Mouse (Mus musculus) liver, embryonic 16.5 days (tissue): Measurements from ENCODE around the gene Nr3c2. TPM values are rescaled to one million over a fixed set of nuclear protein-coding genes. Genes with fewer than 3 reads are reported as not detected.

ENCODE experiments used
- ATAC-seq: fragments of 200-750 bp; cut with Nextera tagmentation; 2 replicates; pipeline ENCODE4 v1.8.0; 2017; ENCODE audit warnings: low read depth, mild to moderate bottlenecking, moderate number of reproducible peaks, moderate library complexity
- H3K27ac ChIP-seq: fragments of 300-500 bp; sonication (generic); 2 replicates; pipeline ENCODE4 v1.5.1; 2014; ENCODE audit warnings: mild to moderate bottlenecking, low read length
- H3K27me3 ChIP-seq: fragments of 300-500 bp; sonication (generic); 2 replicates; pipeline ENCODE4 v1.6.1; 2014; ENCODE audit warnings: low read depth, low read length, mixed read lengths; ENCODE audit not compliant: control insufficient read depth, insufficient read depth
- H3K36me3 ChIP-seq: fragments of 300-500 bp; sonication (generic); 2 replicates; pipeline ENCODE4 v1.6.1; 2014; ENCODE audit warnings: mild to moderate bottlenecking; ENCODE audit not compliant: control insufficient read depth, insufficient read depth
- H3K4me1 ChIP-seq: fragments of 300-500 bp; sonication (generic); 2 replicates; pipeline ENCODE4 v1.6.1; 2014; ENCODE audit warnings: low read depth, low read length, mixed read lengths; ENCODE audit not compliant: control insufficient read depth
- H3K4me2 ChIP-seq: fragments of 300-500 bp; sonication (generic); 2 replicates; pipeline ENCODE4 v1.6.1; 2014; ENCODE audit warnings: low read depth, low read length, mixed read lengths
- H3K4me3 ChIP-seq: fragments of 300-500 bp; sonication (generic); 2 replicates; pipeline ENCODE4 v1.5.1; 2014; ENCODE audit warnings: low read depth, mild to moderate bottlenecking, low read length
- H3K9ac ChIP-seq: fragments of 300-500 bp; sonication (generic); 2 replicates; pipeline ENCODE4 v1.6.1; 2014; ENCODE audit warnings: low read depth, low read length
- H3K9me3 ChIP-seq: fragments of 300-500 bp; sonication (generic); replicated peaks from 2 replicates; pipeline ENCODE4 v1.6.1; 2016; ENCODE audit warnings: low read length; ENCODE audit not compliant: control insufficient read depth
- WGBS: fragments of 180-500 bp; shearing (Covaris S2); extraction: QIAGEN DNeasy Blood & Tissue Kit; methylation state at CpG from one replicate; pipeline ENCODE4 v1.1.7; 2014; ENCODE audit not compliant: insufficient replicate concordance; 5-methylcytosine and 5-hydroxymethylcytosine counted together
- polyA plus RNA-seq: library from polyadenylated mRNA; unstranded; fragments of >200 nt; fragmentation: Nextera tagmentation; extraction: Ambion mirVana; gene quantifications from 2 replicates; pipeline ENCODE4 v1.2.1, GENCODE M21; 2015

Gene Nr3c2
- 1.3 and 2.1 TPM in 2 replicates for polyA plus RNA-seq

- Histone ChIP-seq H3K4me2 (peak within 1 kb of the TSS; percentile 72), H3K9ac (peak within 1 kb of the TSS; percentile 47), H3K36me3 (no peaks in the 10 kb centered on the region), H3K4me1 (no peaks in the 10 kb centered on the region), H3K4me3 (peak within 1 kb of the TSS; percentile 63), H3K27ac (no peak within 1 kb of the TSS; the same call in 1 of the 2 replicates), H3K27me3 (peaks cover 44% of the 10 kb centered on the region), H3K9me3 (no peaks in the 10 kb centered on the region)
- under 1% methylated on average over 45 of the region's 47 CpGs for WGBS
- ATAC-seq = no peak
Observed at GRCm38 (mm10) chr8:76899411-76900154, at the start of gene Nr3c2. Gene Nr3c2 (plus strand): TSS chr8:76899442.

- H3K4me3 ChIP-seq = no peak overlapping the region
- ATAC-seq = no peak
- no peaks in the 10 kb centered on the region for H3K9me3 ChIP-seq
- H3K36me3 ChIP-seq = no peaks in the 10 kb centered on the region
- no peak overlapping the region for H3K9ac ChIP-seq
- no peaks in the 10 kb centered on the region for H3K4me1 ChIP-seq
- no peak overlapping the region for H3K4me2 ChIP-seq
- WGBS = 33% methylated on average over 2 of the region's 2 CpGs
- H3K27ac ChIP-seq = no peak overlapping the region
- no peaks in the 10 kb centered on the region for H3K27me3 ChIP-seq
Observed at GRCm38 (mm10) chr8:76858534-76858933, 40.7 kb upstream of the Nr3c2 start.

- no peak for ATAC-seq
- Histone ChIP-seq H3K9me3 (no peaks in the 10 kb centered on the region), H3K9ac (no peak overlapping the region)
Observed at GRCm38 (mm10) chr8:76859709-76860108, 39.5 kb upstream of the Nr3c2 start.

GRCm38 (mm10) chr8:76863066-76863465 is 36.2 kb upstream of the Nr3c2 start:
- no peak overlapping the region for H3K9ac ChIP-seq
- H3K4me1 ChIP-seq = no peaks in the 10 kb centered on the region
- ATAC-seq = no peak
- H3K27me3 ChIP-seq = no peaks in the 10 kb centered on the region
- no peak overlapping the region for H3K27ac ChIP-seq
- H3K4me2 ChIP-seq = no peak overlapping the region
- 69% methylated on average over 1 of the region's 1 CpGs for WGBS
- H3K4me3 ChIP-seq = no peak overlapping the region
- H3K36me3 ChIP-seq = no peaks in the 10 kb centered on the region
- no peaks in the 10 kb centered on the region for H3K9me3 ChIP-seq

More at GRCm38 (mm10) chr8:76859709-76860108, 39.5 kb upstream of the Nr3c2 start:
- Histone ChIP-seq H3K4me3 (no peak overlapping the region), H3K4me1 (no peaks in the 10 kb centered on the region), H3K36me3 (no peaks in the 10 kb centered on the region), H3K27me3 (no peaks in the 10 kb centered on the region), H3K27ac (no peak overlapping the region), H3K4me2 (no peak overlapping the region)

- H3K27ac ChIP-seq = no peak overlapping the region
- no peak overlapping the region for H3K9ac ChIP-seq
- no peak overlapping the region for H3K4me2 ChIP-seq
- no peak for ATAC-seq
- no peak overlapping the region for H3K4me3 ChIP-seq
- no peaks in the 10 kb centered on the region for H3K9me3 ChIP-seq
- H3K4me1 ChIP-seq = no peaks in the 10 kb centered on the region
- H3K36me3 ChIP-seq = no peaks in the 10 kb centered on the region
- 78% methylated on average over 2 of the region's 2 CpGs for WGBS
- H3K27me3 ChIP-seq = no peaks in the 10 kb centered on the region
Observed at GRCm38 (mm10) chr8:76876809-76877208, 22.4 kb upstream of the Nr3c2 start.

GRCm38 (mm10) chr8:76897050-76897449 is 2.2 kb upstream of the Nr3c2 start:
- H3K9ac ChIP-seq = no peak overlapping the region

GRCm38 (mm10) chr8:76898721-76899410 is 376 bp upstream of the Nr3c2 start:
- Histone ChIP-seq H3K4me1 (no peaks in the 10 kb centered on the region), H3K9ac (peak overlapping the region; percentile 47), H3K27me3 (peaks cover 44% of the 10 kb centered on the region), H3K4me3 (peak overlapping the region; percentile 63), H3K27ac (no peak overlapping the region; the same call in 1 of the 2 replicates), H3K4me2 (peak overlapping the region; percentile 72), H3K9me3 (no peaks in the 10 kb centered on the region), H3K36me3 (no peaks in the 10 kb centered on the region)
- under 1% methylated on average over 34 of the region's 60 CpGs for WGBS
- peak; percentile 35 for ATAC-seq

More at GRCm38 (mm10) chr8:76897050-76897449, 2.2 kb upstream of the Nr3c2 start:
- no peak for ATAC-seq
- H3K36me3 ChIP-seq = no peaks in the 10 kb centered on the region
- H3K27me3 ChIP-seq = peaks cover 40% of the 10 kb centered on the region
- H3K4me3 ChIP-seq = no peak overlapping the region
- H3K4me2 ChIP-seq = no peak overlapping the region
- no peaks in the 10 kb centered on the region for H3K4me1 ChIP-seq
- H3K9me3 ChIP-seq = no peaks in the 10 kb centered on the region
- 2% methylated on average over 2 of the region's 2 CpGs for WGBS
- no peak overlapping the region for H3K27ac ChIP-seq

- Histone ChIP-seq H3K4me1 (no peaks in the 10 kb centered on the region), H3K4me2 (peak overlapping the region; percentile 72), H3K27ac (no peak overlapping the region), H3K9me3 (no peaks in the 10 kb centered on the region), H3K27me3 (peaks cover 44% of the 10 kb centered on the region), H3K36me3 (no peaks in the 10 kb centered on the region), H3K4me3 (peak overlapping the region; percentile 63), H3K9ac (peak overlapping the region; percentile 24)
- under 1% methylated on average over 58 of the region's 58 CpGs for WGBS
- ATAC-seq = no peak
Observed at GRCm38 (mm10) chr8:76900155-76901141, 1.2 kb downstream of the Nr3c2 start.
